Mouse (Mus musculus) MEL (cell line): Measurements from ENCODE around the gene Acss2. TPM values are rescaled to one million over a fixed set of nuclear protein-coding genes. Genes with fewer than 3 reads are reported as not detected.

Experiments used
- DNase-seq: peaks from one replicate; pipeline ENCODE4 v3.0.0; 2011; ENCODE audit warnings: low read depth, low spot score
- H3K27ac ChIP-seq: 2 replicates; pipeline ENCODE4 v1.5.1; 2012; ENCODE audit warnings: low read depth, mild to moderate bottlenecking, control low read depth, low read length, moderate library complexity; ENCODE audit not compliant: control insufficient read depth
- H3K27me3 ChIP-seq, 2 experiments: fragments of 150-350 bp in 1 of 2; sonication (generic) in 1 of 2; 2 replicates each; pipeline ENCODE4 v1.6.1; 2012; ENCODE audit warnings: low read length in 2 of 2, mild to moderate bottlenecking in 2 of 2, improper control_type of control experiment in 1 of 2, moderate library complexity in 1 of 2; ENCODE audit not compliant: insufficient read depth in 2 of 2, control insufficient read depth in 1 of 2
- H3K36me3 ChIP-seq, 2 experiments: 2 replicates each; pipeline ENCODE4 v1.6.1; 2012 to 2014; ENCODE audit warnings: low read length in 2 of 2, improper control_type of control experiment in 1 of 2, inconsistent platforms in 1 of 2, mild to moderate bottlenecking in 1 of 2; ENCODE audit not compliant: insufficient read depth in 2 of 2, control insufficient read depth in 1 of 2
- H3K4me1 ChIP-seq, 2 experiments: fragments of 150-350 bp in 1 of 2; sonication (generic) in 1 of 2; 2 replicates each; pipeline ENCODE4 v1.6.1; 2012; ENCODE audit warnings: low read length in 2 of 2, improper control_type of control experiment in 1 of 2, mild to moderate bottlenecking in 1 of 2; ENCODE audit not compliant: insufficient read depth in 2 of 2, control insufficient read depth in 1 of 2
- H3K4me3 ChIP-seq, 2 experiments: fragments of 150-350 bp in 1 of 2; sonication (generic) in 1 of 2; 2 replicates each; pipeline ENCODE4 v1.5.1; 2012; ENCODE audit warnings: low read depth in 2 of 2, low read length in 2 of 2, mild to moderate bottlenecking in 2 of 2, moderate library complexity in 2 of 2, control low read depth in 1 of 2, improper control_type of control experiment in 1 of 2; ENCODE audit not compliant: control insufficient read depth in 1 of 2, insufficient read depth in 1 of 2
- H3K79me2 ChIP-seq: 2 replicates; pipeline ENCODE4 v1.6.1; 2012; ENCODE audit warnings: mild to moderate bottlenecking, low read length, moderate library complexity; ENCODE audit not compliant: control insufficient read depth, poor library complexity, insufficient read depth
- H3K9ac ChIP-seq: 2 replicates; pipeline ENCODE4 v1.6.1; 2012; ENCODE audit warnings: low read depth, mild to moderate bottlenecking, control low read depth, low read length, moderate library complexity; ENCODE audit not compliant: control insufficient read depth, poor library complexity, severe bottlenecking
- H3K9me3 ChIP-seq: fragments of 150-350 bp; sonication (generic); replicated peaks from 2 replicates; pipeline ENCODE4 v1.6.1; 2012; ENCODE audit warnings: mild to moderate bottlenecking, low read length, improper control_type of control experiment, moderate library complexity; ENCODE audit not compliant: insufficient read depth
- BHLHE40 ChIP-seq: IDR thresholded peaks from 2 replicates; pipeline ENCODE4 v1.6.1; 2012; ENCODE audit warnings: low read depth, mild to moderate bottlenecking, inconsistent platforms, low read length, improper control_type of control experiment, borderline replicate concordance
- E2F4 ChIP-seq: IDR thresholded peaks from 2 replicates; pipeline ENCODE4 v1.6.1; 2011; ENCODE audit warnings: low read depth, low read length, improper control_type of control experiment, borderline replicate concordance
- ELF1 ChIP-seq: IDR thresholded peaks from 2 replicates; pipeline ENCODE4 v1.6.1; 2014; ENCODE audit warnings: low read depth, mild to moderate bottlenecking, inconsistent platforms, low read length, improper control_type of control experiment, moderate library complexity
- EP300 ChIP-seq, 2 experiments: IDR thresholded peaks; 2 replicates each; pipeline ENCODE4 v1.6.1; 2011; ENCODE audit warnings: improper control_type of control experiment in 2 of 2, low read length in 2 of 2, low read depth in 1 of 2, mild to moderate bottlenecking in 1 of 2
- ETS1 ChIP-seq: IDR thresholded peaks from 2 replicates; pipeline ENCODE4 v1.6.1; 2012; ENCODE audit warnings: low read depth, mild to moderate bottlenecking, inconsistent platforms, low read length, improper control_type of control experiment, moderate library complexity
- GABPA ChIP-seq: IDR thresholded peaks from 2 replicates; pipeline ENCODE4 v1.6.1; 2012; ENCODE audit warnings: low read depth, mild to moderate bottlenecking, inconsistent platforms, low read length, improper control_type of control experiment, moderate library complexity
- GATA1 ChIP-seq: IDR thresholded peaks from 2 replicates; pipeline ENCODE4 v1.6.1; 2011; ENCODE audit warnings: low read depth, low read length, improper control_type of control experiment
- HCFC1 ChIP-seq: IDR thresholded peaks from 2 replicates; pipeline ENCODE4 v1.6.1; 2012; ENCODE audit warnings: low read depth, mild to moderate bottlenecking, inconsistent platforms, low read length, improper control_type of control experiment, moderate library complexity
- JUND ChIP-seq: IDR thresholded peaks from 2 replicates; pipeline ENCODE4 v1.6.1; 2011; ENCODE audit warnings: low read depth, mild to moderate bottlenecking, improper control_type of control experiment, low read length
- MAFK ChIP-seq: IDR thresholded peaks from 2 replicates; pipeline ENCODE4 v1.6.1; 2011; ENCODE audit warnings: low read depth, mild to moderate bottlenecking, low read length, improper control_type of control experiment, borderline replicate concordance
- MAX ChIP-seq: IDR thresholded peaks from 2 replicates; pipeline ENCODE4 v1.6.1; 2011; ENCODE audit warnings: low read length, improper control_type of control experiment
- MAZ ChIP-seq: IDR thresholded peaks from 2 replicates; pipeline ENCODE4 v1.6.1; 2012; ENCODE audit warnings: low read depth, mild to moderate bottlenecking, inconsistent platforms, low read length, improper control_type of control experiment
- MEF2A ChIP-seq: IDR thresholded peaks from 2 replicates; pipeline ENCODE4 v1.6.1; 2014; ENCODE audit warnings: low read depth, mild to moderate bottlenecking, inconsistent platforms, low read length, improper control_type of control experiment; ENCODE audit not compliant: poor library complexity, insufficient replicate concordance, severe bottlenecking; ENCODE audit errors: extremely low read depth
- MXI1 ChIP-seq: IDR thresholded peaks from 2 replicates; pipeline ENCODE4 v1.6.1; 2011; ENCODE audit warnings: mild to moderate bottlenecking, low read depth, low read length, improper control_type of control experiment
- MYB ChIP-seq: IDR thresholded peaks from 2 replicates; pipeline ENCODE4 v1.6.1; 2011; ENCODE audit warnings: mild to moderate bottlenecking, low read depth, low read length, improper control_type of control experiment
- MYC ChIP-seq: IDR thresholded peaks from 2 replicates; pipeline ENCODE4 v1.6.1; 2011; ENCODE audit warnings: low read depth, mild to moderate bottlenecking, low read length, improper control_type of control experiment, moderate library complexity
- POLR2AphosphoS5 ChIP-seq: IDR thresholded peaks from 2 replicates; pipeline ENCODE4 v1.6.1; 2012; ENCODE audit warnings: low read depth, borderline replicate concordance, mild to moderate bottlenecking, inconsistent platforms, low read length, moderate library complexity, mixed read lengths
- RAD21 ChIP-seq: IDR thresholded peaks from 2 replicates; pipeline ENCODE4 v1.6.1; 2011; ENCODE audit warnings: mild to moderate bottlenecking, low read depth, low read length, improper control_type of control experiment
- RCOR1 ChIP-seq: IDR thresholded peaks from 2 replicates; pipeline ENCODE4 v1.6.1; 2012; ENCODE audit warnings: low read depth, mild to moderate bottlenecking, inconsistent platforms, low read length, improper control_type of control experiment
- SIN3A ChIP-seq: IDR thresholded peaks from 2 replicates; pipeline ENCODE4 v1.6.1; 2012; ENCODE audit warnings: low read length, improper control_type of control experiment, inconsistent platforms
- SMC3 ChIP-seq: IDR thresholded peaks from 2 replicates; pipeline ENCODE4 v1.6.1; 2011; ENCODE audit warnings: low read depth, low read length, improper control_type of control experiment
- TBP ChIP-seq: IDR thresholded peaks from 2 replicates; pipeline ENCODE4 v1.8.0; 2011; ENCODE audit warnings: low read depth, low read length, improper control_type of control experiment
- TCF12 ChIP-seq: IDR thresholded peaks from 2 replicates; pipeline ENCODE4 v1.6.1; 2014; ENCODE audit warnings: low read depth, mild to moderate bottlenecking, inconsistent platforms, low read length, improper control_type of control experiment, moderate library complexity
- UBTF ChIP-seq: IDR thresholded peaks from 2 replicates; pipeline ENCODE4 v1.6.1; 2012; ENCODE audit warnings: low read depth, mild to moderate bottlenecking, inconsistent platforms, low read length, improper control_type of control experiment, moderate library complexity, borderline replicate concordance; ENCODE audit not compliant: insufficient read depth
- USF1 ChIP-seq: IDR thresholded peaks from 2 replicates; pipeline ENCODE4 v1.6.1; 2014; ENCODE audit warnings: low read depth, mild to moderate bottlenecking, inconsistent platforms, low read length, improper control_type of control experiment, moderate library complexity
- USF2 ChIP-seq, 2 experiments: IDR thresholded peaks; 2 replicates each; pipeline ENCODE4 v1.6.1; 2011 to 2012; ENCODE audit warnings: improper control_type of control experiment in 2 of 2, low read length in 2 of 2, borderline replicate concordance in 1 of 2, inconsistent platforms in 1 of 2, low read depth in 1 of 2, mild to moderate bottlenecking in 1 of 2; ENCODE audit not compliant: insufficient read depth in 1 of 2
- ZC3H11A ChIP-seq: IDR thresholded peaks from 2 replicates; pipeline ENCODE4 v1.6.1; 2012; ENCODE audit warnings: low read depth, mild to moderate bottlenecking, inconsistent platforms, low read length, improper control_type of control experiment
- ZMIZ1 ChIP-seq: IDR thresholded peaks from 2 replicates; pipeline ENCODE4 v1.6.1; 2012; ENCODE audit warnings: low read depth, mild to moderate bottlenecking, inconsistent platforms, low read length, improper control_type of control experiment, moderate library complexity
- ZNF384 ChIP-seq: IDR thresholded peaks from 2 replicates; pipeline ENCODE4 v1.6.1; 2012; ENCODE audit warnings: low read depth, mild to moderate bottlenecking, inconsistent platforms, low read length, improper control_type of control experiment
- polyA plus RNA-seq, 2 experiments: library from polyadenylated mRNA; stranded (reverse) in 1 of 2; unstranded in 1 of 2; fragments of >175 nt in 1 of 2; fragments of >200 nt in 1 of 2; gene quantifications; 2 replicates each; pipeline versions ENCODE4 v1.2.1 to v1.2.4; 2012; ENCODE audit warnings: low replicate concordance in 2 of 2, low read depth in 1 of 2; ENCODE audit not compliant: insufficient read length in 2 of 2, insufficient read depth in 1 of 2, missing spikeins in 1 of 2
- total RNA-seq: library from RNA; depleted of rRNA; stranded (reverse); fragments of 300-350 nt; gene quantifications from 2 replicates; pipeline ENCODE4 v1.2.3, GENCODE M21; 2012

Gene Acss2
- total and polyA plus RNA-seq, 3 experiments: 2.9 to 11.0 TPM; not detected in 1

DNA sequence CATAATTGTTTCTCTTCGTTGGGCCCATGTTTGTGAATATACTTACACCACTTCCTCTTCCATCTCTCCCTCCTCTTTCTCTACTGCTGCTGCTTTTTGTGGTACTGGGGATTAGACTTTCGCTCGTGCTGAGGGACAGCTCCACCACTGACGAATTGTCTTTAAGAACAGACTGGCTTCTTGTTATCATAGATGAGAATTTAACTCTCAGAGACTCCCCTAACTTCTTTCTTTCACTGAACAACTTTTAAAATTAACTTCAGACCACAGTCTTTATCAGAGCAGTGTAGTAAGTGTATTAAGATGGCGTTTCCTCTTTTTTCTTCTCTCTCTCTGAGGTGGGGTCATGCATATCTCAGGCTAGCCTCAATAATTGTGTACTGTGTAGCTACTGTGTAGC, 6.0 kb downstream of the Acss2 start:
- peak; percentile 16; the same call in 1 of the 2 replicates for TF ChIP-seq SMC3
- TF ChIP-seq UBTF: no peak
- no peak for TF ChIP-seq POLR2AphosphoS5
- 0 out of 2 replicates have a peak, but pooled peaks have one; percentile 35 for TF ChIP-seq E2F4
- TF ChIP-seq MYB: no peak
- peak; percentile 64; the same call in 1 of the 2 replicates for TF ChIP-seq MAX
- TF ChIP-seq MAZ: peak; percentile 62; the same call in 1 of the 2 replicates
- TF ChIP-seq ETS1: peak; percentile 84
- TF ChIP-seq EP300 (IDR thresholded peaks at IDR 0.05; ENCODE audit: low read depth in 1 of 2, low read length in 2 of 2): peak; percentile 80 to 87
- TF ChIP-seq USF1: no peak
- peak; percentile 42; the same call in 1 of the 2 replicates for TF ChIP-seq ZNF384
- TF ChIP-seq MEF2A: no peak
- no peak for TF ChIP-seq GABPA
- TF ChIP-seq JUND: no peak
- TF ChIP-seq SIN3A: peak; percentile 87
- TF ChIP-seq USF2 (IDR thresholded peaks at IDR 0.05; ENCODE audit: borderline replicate concordance in 1 of 2, insufficient read depth in 1 of 2, low read depth in 1 of 2, low read length in 2 of 2): no peak
- TF ChIP-seq ZMIZ1: no peak
- TF ChIP-seq MYC: peak; percentile 75
- TF ChIP-seq ELF1: 0 out of 2 replicates have a peak, but pooled peaks have one; percentile 18
- peak; percentile 79; the same call in 1 of the 2 replicates for TF ChIP-seq BHLHE40
- TF ChIP-seq GATA1: peak; percentile 78
- peak; percentile 75 for TF ChIP-seq RCOR1
- TF ChIP-seq HCFC1: peak; percentile 41; the same call in 1 of the 2 replicates
- TF ChIP-seq RAD21: no peak; the same call in 1 of the 2 replicates
- peak; percentile 70 for TF ChIP-seq TBP
- 0 out of 2 replicates have a peak, but pooled peaks have one; percentile 4 for TF ChIP-seq ZC3H11A
- TF ChIP-seq TCF12: peak; percentile 57
- peak; percentile 81 for TF ChIP-seq MXI1
- peak; percentile 39; the same call in 1 of the 2 replicates for TF ChIP-seq MAFK
- TF ChIP-seq, all 39 proteins: peak for 19
- Histone ChIP-seq H3K36me3 (peaks cover 0 to 33% of the 10 kb centered on the region in 2 experiments; a peak in 2 of 4 replicates), H3K79me2 (no peaks in the 10 kb centered on the region), H3K27me3 (no peaks in the 10 kb centered on the region), H3K27ac (peak overlapping the region; percentile 93), H3K9me3 (no peaks in the 10 kb centered on the region), H3K4me3 (peak overlapping the region; percentile 32 to 44), H3K4me1 (peaks cover 21 to 23% of the 10 kb centered on the region in 2 experiments), H3K9ac (peak overlapping the region; percentile 61; the same call in 1 of the 2 replicates)
- DNase-seq: peak; percentile 93
